Mouse (Mus musculus): Measurements from ENCODE around the gene Tjp1. TPM values are rescaled to one million over a fixed set of nuclear protein-coding genes. Genes with fewer than 3 reads are reported as not detected.

The Tjp1 gene
- polyA plus RNA-seq, 1 experiment: 30.5 TPM

- TF ChIP-seq GATA1 (IDR thresholded peaks at IDR 0.05; ENCODE audit: low read length): no peak
Measured at GRCm38 (mm10) chr7:65502486-65503322, 24.9 kb downstream of the Tjp1 start.

GRCm38 (mm10) chr7:65500746-65501145 is 26.8 kb downstream of the Tjp1 start:
- no peak for TF ChIP-seq GATA1 (IDR thresholded peaks at IDR 0.05; ENCODE audit: low read length)

- TF ChIP-seq GATA1 (IDR thresholded peaks at IDR 0.05; ENCODE audit: low read length): no peak
Measured at GRCm38 (mm10) chr7:65497733-65498583, 29.6 kb downstream of the Tjp1 start.

- TF ChIP-seq GATA1 (IDR thresholded peaks at IDR 0.05; ENCODE audit: low read length): no peak
Measured at GRCm38 (mm10) chr7:65490526-65490925, 37.1 kb downstream of the Tjp1 start.

GRCm38 (mm10) chr7:65489742-65490141 is 37.8 kb downstream of the Tjp1 start:
- TF ChIP-seq GATA1 (IDR thresholded peaks at IDR 0.05; ENCODE audit: low read length): no peak

- TF ChIP-seq GATA1 (IDR thresholded peaks at IDR 0.05; ENCODE audit: low read length): no peak
Measured at GRCm38 (mm10) chr7:65489195-65489594, 38.4 kb downstream of the Tjp1 start.

GRCm38 (mm10) chr7:65486259-65486681 is 41.3 kb downstream of the Tjp1 start:
- no peak for TF ChIP-seq GATA1 (IDR thresholded peaks at IDR 0.05; ENCODE audit: low read length)

- no peak for TF ChIP-seq GATA1 (IDR thresholded peaks at IDR 0.05; ENCODE audit: low read length)
Measured at GRCm38 (mm10) chr7:65484170-65484778, 43.3 kb downstream of the Tjp1 start.

GRCm38 (mm10) chr7:65482216-65482615 is 45.4 kb downstream of the Tjp1 start:
- no peak for TF ChIP-seq GATA1 (IDR thresholded peaks at IDR 0.05; ENCODE audit: low read length)

- no peak for TF ChIP-seq GATA1 (IDR thresholded peaks at IDR 0.05; ENCODE audit: low read length)
Measured at GRCm38 (mm10) chr7:65472048-65472447, 55.5 kb downstream of the Tjp1 start.

GRCm38 (mm10) chr7:65471406-65471805 is 56.2 kb downstream of the Tjp1 start:
- TF ChIP-seq GATA1 (IDR thresholded peaks at IDR 0.05; ENCODE audit: low read length): no peak

GRCm38 (mm10) chr7:65470214-65470613 is 57.4 kb downstream of the Tjp1 start:
- TF ChIP-seq GATA1 (IDR thresholded peaks at IDR 0.05; ENCODE audit: low read length): no peak

GRCm38 (mm10) chr7:65469666-65470065 is 57.9 kb downstream of the Tjp1 start:
- no peak for TF ChIP-seq GATA1 (IDR thresholded peaks at IDR 0.05; ENCODE audit: low read length)

- TF ChIP-seq GATA1 (IDR thresholded peaks at IDR 0.05; ENCODE audit: low read length): no peak
Measured at GRCm38 (mm10) chr7:65468191-65468590, 59.4 kb downstream of the Tjp1 start.

GRCm38 (mm10) chr7:65467306-65468021 is 60.1 kb downstream of the Tjp1 start:
- no peak for TF ChIP-seq GATA1 (IDR thresholded peaks at IDR 0.05; ENCODE audit: low read length)
